In the genomic region with DNA sequence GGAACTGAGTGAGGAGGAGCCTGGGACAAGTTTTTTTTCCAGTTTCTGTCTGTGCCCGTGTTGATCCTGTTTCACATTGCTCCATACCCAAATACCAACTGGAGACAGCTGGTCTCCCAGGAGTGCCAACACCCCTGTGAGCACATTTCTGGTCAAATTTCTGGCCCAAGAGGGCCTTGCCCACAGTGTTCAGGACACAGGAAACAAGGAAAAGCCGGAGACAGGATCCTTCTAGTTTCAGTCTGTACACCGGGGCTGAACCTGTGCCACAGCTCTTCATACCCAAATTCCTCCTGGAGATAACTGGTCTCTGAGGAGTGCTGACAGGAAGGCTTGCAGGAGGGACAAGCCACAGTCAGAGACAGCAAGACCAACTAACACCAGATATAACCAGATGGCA, we compare ENCODE assay signal across 18 mouse cellular contexts.
DNase-seq lines count a peak whose midpoint lies in the region; ATAC-seq and TF ChIP-seq lines count a peak whose summit lies in the region.
"Had no signal": no experiment of that assay in that cellular context is flagged by ENCODE, and none has a peak within 500 bp of the region (broad histone marks: within the 10 kb centered on the region; RNA-seq: fewer than 3 reads in every experiment).

No protein-coding gene starts in this region.

- H3K9me3 ChIP-seq in forebrain, embryonic 11.5 days (ENCODE audit: control insufficient read depth, low read length) = no peaks in the 10 kb centered on the region
- H3K9me3 ChIP-seq: embryonic facial prominence, embryonic 13.5 days; forebrain, embryonic 13.5 days; heart, embryonic 13.5 days; hindbrain, embryonic 15.5 days had no signal

- WGBS in cerebellum, adult 2 months = 12% methylated on average over 3 of the region's 3 CpGs
- 88% methylated on average over 3 of the region's 3 CpGs for WGBS in forebrain, embryonic 11.5 days

- no peak for TF ChIP-seq CTCF in cerebellum, adult 2 months (IDR thresholded peaks at IDR 0.05; ENCODE audit: borderline replicate concordance, insufficient read depth, low read depth, low read length)

- TF ChIP-seq POLR2A in cerebellum, adult 2 months (IDR thresholded peaks at IDR 0.05; ENCODE audit: borderline replicate concordance, insufficient read depth, low read length) = no peak

- no peaks in the 10 kb centered on the region for H3K36me3 ChIP-seq in forebrain, embryonic 11.5 days (ENCODE audit: control insufficient read depth, insufficient read depth, low read length)
- H3K36me3 ChIP-seq: embryonic facial prominence, embryonic 13.5 days; heart, embryonic 13.5 days; hindbrain, embryonic 15.5 days had no signal

- DNase-seq in cerebellum, adult 11 months = peak; percentile 67
- DNase-seq in cerebellum, adult 2 months = peak; percentile 80 to 90
- peak; percentile 45 to 63 for DNase-seq in cerebellum, postnatal 10 days
- no peak for DNase-seq in forebrain, embryonic 11.5 days (ENCODE audit: low spot score)
- no peak for DNase-seq in kidney, adult 11 months
- DNase-seq in T-cell, adult 2 months (ENCODE audit: low spot score) = no peak
- DNase-seq in thymus, postnatal 36 days = no peak
- DNase-seq: adrenal gland, postnatal 10 days; forebrain, postnatal 0 days; gastrocnemius, adult 2 months; gastrocnemius, postnatal 25 days; heart, postnatal 36 days; kidney, adult 8-10 months had no signal

- no peak overlapping the region for H3K4me2 ChIP-seq in forebrain, embryonic 11.5 days (ENCODE audit: low read depth, low read length, severe bottlenecking)
- H3K4me2 ChIP-seq: embryonic facial prominence, embryonic 13.5 days; forebrain, embryonic 13.5 days; heart, embryonic 13.5 days; hindbrain, embryonic 15.5 days had no signal

- peaks cover 37% of the 10 kb centered on the region for H3K4me1 ChIP-seq in cerebellum, adult 2 months (ENCODE audit: control insufficient read depth, insufficient read depth, low read length)
- no peaks in the 10 kb centered on the region for H3K4me1 ChIP-seq in forebrain, embryonic 11.5 days (replicated peaks; ENCODE audit: control insufficient read depth, insufficient read depth, low read length)
- H3K4me1 ChIP-seq: embryonic facial prominence, embryonic 13.5 days; forebrain, embryonic 13.5 days; heart, embryonic 13.5 days; hindbrain, embryonic 15.5 days had no signal

- no peaks in the 10 kb centered on the region for H3K27me3 ChIP-seq in cerebellum, adult 2 months (ENCODE audit: control insufficient read depth, insufficient read depth, low read length)
- H3K27me3 ChIP-seq in forebrain, embryonic 11.5 days (ENCODE audit: control insufficient read depth, insufficient read depth, low read length) = no peaks in the 10 kb centered on the region
- H3K27me3 ChIP-seq: embryonic facial prominence, embryonic 13.5 days; forebrain, embryonic 13.5 days; heart, embryonic 13.5 days; hindbrain, embryonic 15.5 days had no signal

- no peak overlapping the region for H3K4me3 ChIP-seq in cerebellum, adult 2 months (replicated peaks; ENCODE audit: insufficient read depth, low read depth, low read length)
- no peak overlapping the region for H3K4me3 ChIP-seq in forebrain, embryonic 11.5 days (ENCODE audit: low read depth, low read length)
- H3K4me3 ChIP-seq: embryonic facial prominence, embryonic 13.5 days; forebrain, embryonic 13.5 days; gastrocnemius, adult 2 months; heart, embryonic 13.5 days; hindbrain, embryonic 15.5 days had no signal

- H3K9ac ChIP-seq in forebrain, embryonic 11.5 days (ENCODE audit: low read length) = no peak overlapping the region
- H3K9ac ChIP-seq: embryonic facial prominence, embryonic 13.5 days; forebrain, embryonic 13.5 days; forebrain, postnatal 0 days; heart, embryonic 13.5 days; hindbrain, embryonic 15.5 days had no signal

- ATAC-seq in forebrain, embryonic 11.5 days (replicated peaks; ENCODE audit: low FRiP score) = no peak
- ATAC-seq: forebrain, postnatal 0 days; intestine, embryonic 16.5 days had no signal

- H3K27ac ChIP-seq in cerebellum, adult 2 months (ENCODE audit: insufficient read depth, low read length) = peak overlapping the region; percentile 90
- no peak overlapping the region for H3K27ac ChIP-seq in forebrain, embryonic 11.5 days (ENCODE audit: low read depth, low read length)
- H3K27ac ChIP-seq: embryonic facial prominence, embryonic 13.5 days; forebrain, embryonic 13.5 days; gastrocnemius, adult 2 months; heart, embryonic 13.5 days; hindbrain, embryonic 15.5 days had no signal

Comparison
In these comparisons a context has a peak if more than half of its experiments do, and no peak if none do; other contexts are left out.
1. DNase-seq: peak in cerebellum, adult 11 months (single experiment), cerebellum, adult 2 months (2 of 2) and cerebellum, postnatal 10 days (2 of 2); none in forebrain, embryonic 11.5 days (single experiment), kidney, adult 11 months (single experiment), T-cell, adult 2 months (single experiment) and thymus, postnatal 36 days (0 of 2).